Mouse (Mus musculus) retina, embryonic 14.5 days (tissue): ENCODE measurements around the gene Dennd5a.

Experiments
- DNase-seq: peaks from one replicate; pipeline ENCODE4 v3.0.0-alpha.2; 2015; ENCODE audit warnings: low spot score

Dennd5a gene

DNA sequence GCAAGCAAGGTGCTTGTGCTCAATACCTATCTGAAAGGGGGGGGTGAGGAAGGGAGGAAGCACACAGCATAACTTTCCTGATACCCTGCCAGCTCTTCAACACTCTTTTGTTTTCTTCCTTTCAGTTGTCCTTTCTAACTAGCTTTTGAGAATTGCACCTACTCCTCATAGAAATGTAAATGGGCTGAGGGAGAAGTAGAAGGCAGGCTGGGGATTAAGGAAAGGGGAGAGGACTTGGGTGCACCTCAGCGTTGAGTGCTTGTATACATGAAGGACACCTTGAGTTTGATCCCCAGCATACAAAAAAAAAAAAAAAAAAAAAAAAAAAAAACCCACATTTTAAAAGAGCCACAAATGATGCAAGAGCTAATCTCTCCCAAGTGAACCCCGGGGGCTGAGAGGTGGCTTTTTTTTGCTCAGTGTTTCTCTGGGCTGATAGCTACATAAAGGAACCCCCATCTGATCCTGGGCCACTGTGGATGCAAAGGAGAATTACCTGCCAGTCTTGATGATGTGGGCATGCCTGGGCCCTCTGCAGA lies 78.6 kb downstream of the Dennd5a start:
- DNase-seq, result no peak

DNA sequence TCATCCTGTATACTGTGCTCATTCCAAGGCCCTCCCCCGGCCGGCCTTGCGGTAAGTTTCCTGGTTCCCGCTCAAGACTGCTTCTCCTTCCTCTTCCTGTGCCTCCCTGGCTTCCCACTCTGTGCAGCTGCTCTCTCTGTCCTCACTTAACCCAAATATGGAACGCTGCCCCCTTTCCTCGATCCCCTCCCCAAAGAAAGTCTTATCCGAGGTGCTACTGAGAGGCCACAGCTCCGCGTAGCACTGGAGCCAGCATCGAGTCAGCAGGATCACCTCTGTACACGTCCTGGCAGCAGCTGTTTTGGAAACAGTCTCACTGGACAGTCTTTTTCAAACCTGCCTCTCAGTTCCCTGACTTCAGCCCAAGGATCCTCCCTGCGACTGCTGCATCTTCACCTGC lies 81.1 kb downstream of the Dennd5a start:
- no peak for DNase-seq

DNA sequence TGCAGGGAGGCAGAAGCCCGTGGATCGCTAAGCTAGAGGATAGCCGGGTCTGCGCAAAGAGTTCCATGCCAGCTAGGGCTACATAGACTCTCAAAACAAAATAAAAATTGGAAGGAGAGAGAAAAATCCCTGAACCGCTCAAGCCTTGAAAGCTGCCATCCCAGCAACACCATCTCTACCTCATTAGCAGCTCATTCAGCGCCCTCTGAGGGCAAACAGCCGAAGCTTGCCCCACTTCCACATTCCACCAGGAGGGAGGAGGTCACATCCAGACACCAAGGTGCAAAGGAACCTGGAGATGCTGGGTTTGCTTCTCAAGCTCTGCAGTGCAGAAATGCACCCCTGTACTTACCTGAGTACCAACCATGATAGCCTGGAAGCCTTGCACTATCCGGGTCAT lies 84.2 kb downstream of the Dennd5a start:
- DNase-seq, result no peak

DNA sequence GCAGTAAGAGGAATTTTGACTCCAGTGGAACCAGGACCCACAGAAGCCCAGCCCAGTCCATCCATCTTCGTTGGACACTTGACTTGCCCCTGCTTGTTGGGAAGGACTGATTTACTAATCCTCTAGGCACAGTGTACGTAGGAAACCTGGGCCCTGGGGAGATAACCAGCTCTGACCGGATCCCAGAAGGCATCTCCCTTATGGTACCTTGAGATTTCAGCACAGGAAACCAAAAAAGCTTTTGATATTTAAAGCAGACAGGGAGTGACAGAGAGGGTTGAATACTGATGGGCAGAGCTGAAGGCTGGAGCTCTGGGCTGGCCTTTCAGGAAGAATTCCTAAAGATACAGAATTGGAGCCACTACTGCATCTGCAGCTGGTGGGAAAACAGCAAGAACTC lies 84.7 kb downstream of the Dennd5a start:
- no peak for DNase-seq

DNA sequence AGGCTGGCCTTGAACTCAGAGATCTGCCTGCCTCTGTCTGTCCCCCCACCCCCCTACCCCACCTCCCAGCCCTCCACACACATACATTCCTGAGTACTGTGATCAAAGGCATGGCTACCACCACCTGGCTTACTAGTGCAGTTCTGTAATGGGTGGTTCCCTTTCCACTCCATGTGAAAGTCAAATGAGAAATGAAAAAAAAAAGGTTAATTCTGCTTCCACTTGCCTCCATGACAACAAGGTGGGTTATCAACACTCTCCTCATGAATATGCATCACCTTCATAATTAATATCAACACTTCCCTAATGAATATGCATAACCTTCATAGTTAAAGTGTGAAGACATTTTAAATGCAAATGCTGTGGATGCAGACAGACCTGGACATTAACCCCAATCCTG lies 85.2 kb downstream of the Dennd5a start:
- DNase-seq, result no peak

DNA sequence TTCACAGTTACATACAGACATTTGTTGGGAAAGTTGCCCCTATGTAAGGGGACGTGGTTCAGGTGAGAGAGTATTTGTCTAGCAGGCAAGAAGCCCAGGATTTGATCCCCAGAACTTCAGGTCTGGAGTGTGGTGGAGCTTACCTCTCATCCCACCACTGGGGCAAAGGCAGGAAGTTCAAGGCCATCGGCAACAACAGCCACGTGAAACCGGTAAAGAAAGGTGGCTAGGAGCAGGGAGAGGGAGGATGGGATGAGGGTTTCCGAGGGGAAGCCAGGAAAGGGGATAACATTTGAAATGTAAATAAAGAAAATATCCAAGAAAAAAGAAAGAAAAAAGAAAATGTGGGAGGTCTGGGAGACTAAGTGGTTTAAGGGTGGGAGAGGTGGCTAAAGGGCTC lies 87.1 kb downstream of the Dennd5a start:
- DNase-seq, result no peak

DNA sequence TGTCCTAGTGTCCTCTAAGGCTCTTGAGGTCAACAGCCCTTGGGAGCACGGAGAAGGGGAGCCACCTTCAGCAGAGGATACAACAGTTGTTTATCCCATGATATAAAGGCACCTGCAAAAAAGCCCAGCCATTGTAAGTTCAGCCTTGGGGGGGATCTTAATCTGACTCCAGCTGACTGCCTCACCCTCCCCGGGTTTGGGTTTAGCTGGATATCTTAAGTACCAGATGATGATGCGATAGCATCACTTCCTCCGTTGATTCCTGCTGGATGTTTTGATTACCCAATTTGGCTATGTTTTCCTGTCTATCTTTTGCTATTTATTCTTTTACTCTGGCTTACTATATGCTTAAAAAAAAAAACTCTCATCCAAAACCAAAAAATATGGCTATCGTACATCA lies 89.0 kb downstream of the Dennd5a start:
- no peak for DNase-seq

DNA sequence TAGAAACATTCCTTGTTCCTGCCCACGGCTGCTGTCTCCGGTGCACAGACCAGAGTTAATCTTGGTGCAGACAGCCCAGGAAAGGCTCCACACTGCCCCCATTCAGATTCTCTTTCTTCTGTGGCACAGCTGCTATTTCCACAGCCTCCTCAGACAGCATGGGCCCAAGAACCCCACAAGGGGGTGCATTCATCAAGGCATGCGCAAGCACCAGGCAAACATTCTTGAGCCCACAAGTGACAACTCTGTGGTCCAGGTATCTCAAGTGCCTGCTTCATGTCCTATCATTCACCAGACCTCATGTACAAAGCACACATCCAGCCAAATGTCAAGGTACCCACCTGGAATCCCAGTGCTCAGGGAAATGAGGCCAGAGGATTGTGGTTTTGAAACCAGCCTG lies 91.8 kb downstream of the Dennd5a start:
- peak; percentile 50 for DNase-seq

DNA sequence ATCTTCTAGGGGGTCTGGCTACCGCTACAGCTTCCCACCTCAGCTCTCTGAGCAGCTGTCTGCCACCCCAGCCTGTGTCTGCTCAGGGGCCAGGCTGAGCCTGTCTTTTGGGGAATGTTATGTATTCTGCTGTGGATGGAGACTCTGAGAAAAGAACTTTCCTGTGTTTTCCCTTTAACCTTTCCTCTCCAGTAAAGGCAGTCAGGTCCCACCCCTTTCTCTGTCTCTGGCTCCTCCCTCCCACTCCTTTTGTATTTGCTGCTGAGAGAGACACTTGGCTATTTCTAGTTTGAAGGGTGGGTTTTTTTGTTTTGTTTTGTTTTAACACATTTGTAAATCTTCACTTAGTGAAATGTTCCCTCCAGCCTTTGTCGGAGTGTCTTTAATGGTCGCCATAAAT lies 93.6 kb downstream of the Dennd5a start:
- no peak for DNase-seq

DNA sequence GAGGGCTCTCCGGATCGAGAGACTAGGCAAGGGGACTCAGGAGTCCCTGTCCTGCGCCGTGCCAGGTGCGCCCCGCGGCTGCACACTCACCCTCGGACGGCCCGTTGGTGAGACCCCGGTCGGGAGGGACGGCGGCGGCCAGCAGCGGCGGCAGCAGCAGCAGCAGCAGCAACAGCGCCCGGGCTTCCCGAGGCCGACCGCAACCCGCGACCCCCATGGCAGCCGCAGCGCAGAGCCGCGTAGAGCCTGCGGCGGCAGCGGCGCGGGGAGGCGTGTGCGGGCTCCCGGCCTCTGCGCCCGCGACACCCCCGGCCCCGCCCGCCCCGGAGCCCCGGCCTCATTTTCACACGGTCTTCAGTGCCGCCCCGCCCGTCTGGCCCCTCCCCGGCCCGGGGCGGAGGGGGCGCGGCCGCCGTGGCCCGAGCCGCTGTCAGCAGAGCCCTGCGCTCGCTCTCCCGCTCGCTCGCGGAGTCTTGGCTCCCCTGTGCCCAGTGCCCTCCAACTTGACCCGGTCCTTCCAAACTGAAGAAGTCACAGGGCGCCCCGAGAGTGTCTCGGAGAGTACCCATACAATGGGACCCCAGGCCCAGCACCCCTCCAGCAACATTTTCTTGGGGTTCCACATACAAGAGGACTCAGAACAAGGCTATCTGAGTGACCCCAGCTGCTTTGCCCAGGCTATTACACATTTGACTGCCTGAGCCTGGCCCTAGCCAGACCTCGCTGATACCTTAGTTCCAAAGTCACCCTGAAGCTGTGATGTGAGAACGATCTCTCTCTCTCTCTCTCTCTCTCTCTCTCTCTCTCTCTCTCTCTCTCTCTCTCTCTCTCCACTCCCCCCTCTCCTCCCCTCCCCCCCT lies 94.7 kb downstream of the Dennd5a start, which contains the start of gene Scube2:
Gene Scube2, minus strand, starts transcription at position 310 of the 860 bp plus-strand sequence.
- DNase-seq, result peak; percentile 68

DNA sequence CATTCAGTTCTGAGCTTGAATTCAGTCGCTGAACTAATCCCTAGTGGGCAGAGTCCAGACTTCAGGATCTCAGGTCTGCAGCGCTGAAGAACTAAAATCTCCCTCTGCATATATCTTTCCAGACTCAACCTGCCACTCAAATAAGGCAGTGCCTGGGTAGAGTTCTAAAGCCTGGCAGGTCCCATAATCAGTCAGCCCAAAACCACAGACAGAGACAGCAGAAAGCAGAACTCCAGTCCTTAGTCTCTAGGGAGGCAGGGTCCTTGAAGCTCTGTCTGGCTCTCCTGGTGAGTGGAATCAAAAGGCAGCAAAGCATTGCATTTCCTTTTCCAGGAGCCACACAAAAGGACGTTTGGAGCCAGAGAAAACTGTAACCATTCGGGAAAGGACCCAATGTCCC lies 96.7 kb downstream of the Dennd5a start:
- no peak for DNase-seq

DNA sequence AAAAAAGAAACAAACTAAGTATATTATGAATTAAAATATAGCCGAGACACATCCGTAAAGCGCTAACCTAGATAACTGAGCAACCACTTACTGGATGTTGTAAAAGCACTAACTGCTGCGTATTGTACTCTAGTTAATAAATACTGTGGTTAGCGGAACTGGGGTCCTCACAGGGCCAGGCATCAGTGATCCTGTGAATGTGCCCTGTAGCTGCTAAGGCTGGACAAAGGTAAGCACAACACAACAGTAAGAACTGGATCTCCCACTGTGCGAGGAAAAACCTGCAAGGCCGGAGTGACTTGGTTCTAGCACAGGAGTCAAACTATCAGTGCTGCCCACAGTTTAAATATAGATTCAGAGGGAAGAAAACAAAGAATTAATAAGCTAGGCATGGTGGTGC lies 100.1 kb downstream of the Dennd5a start:
- DNase-seq, result no peak

DNA sequence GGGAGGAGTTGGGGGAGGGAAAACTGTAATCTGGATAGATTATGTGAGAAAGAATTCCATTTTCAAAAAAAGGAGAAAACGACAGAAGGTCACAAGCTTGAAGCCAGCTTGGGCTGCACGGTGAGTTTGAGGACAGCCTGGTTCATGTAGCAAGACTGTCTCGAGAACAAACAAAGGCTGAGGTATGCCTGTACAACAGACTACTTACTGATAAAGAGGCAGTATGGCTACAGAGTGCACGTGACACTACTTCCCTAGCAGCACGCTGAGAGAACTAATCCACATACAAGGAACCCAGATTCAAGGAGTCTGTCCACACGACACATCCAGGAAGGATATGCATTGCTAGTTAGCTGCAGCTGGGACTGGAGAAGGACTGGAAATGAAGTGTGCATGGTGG lies 100.9 kb downstream of the Dennd5a start:
- no peak for DNase-seq

DNA sequence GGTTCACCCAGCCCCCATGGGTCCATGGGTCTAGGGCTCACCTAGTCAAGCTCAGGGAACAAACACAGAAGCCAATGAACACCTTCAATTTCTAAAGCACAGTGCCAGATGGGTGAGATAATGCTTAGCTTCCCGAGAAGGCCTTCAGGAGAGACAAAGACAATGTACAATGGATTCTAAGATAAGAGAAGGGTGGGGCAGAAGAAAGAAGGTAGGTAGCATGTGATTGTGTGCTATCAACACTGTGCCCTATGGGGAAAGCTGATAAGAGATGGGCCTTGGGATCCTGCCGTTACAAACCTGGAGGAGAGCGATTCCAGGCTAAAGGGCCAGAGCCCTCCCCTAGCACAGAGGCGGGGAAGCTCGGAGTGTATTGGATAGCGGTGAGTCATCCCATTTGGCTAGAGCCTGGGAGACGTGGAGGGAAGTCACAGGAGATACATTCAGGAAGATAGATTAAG lies 107.5 kb downstream of the Dennd5a start:
- DNase-seq, result no peak

DNA sequence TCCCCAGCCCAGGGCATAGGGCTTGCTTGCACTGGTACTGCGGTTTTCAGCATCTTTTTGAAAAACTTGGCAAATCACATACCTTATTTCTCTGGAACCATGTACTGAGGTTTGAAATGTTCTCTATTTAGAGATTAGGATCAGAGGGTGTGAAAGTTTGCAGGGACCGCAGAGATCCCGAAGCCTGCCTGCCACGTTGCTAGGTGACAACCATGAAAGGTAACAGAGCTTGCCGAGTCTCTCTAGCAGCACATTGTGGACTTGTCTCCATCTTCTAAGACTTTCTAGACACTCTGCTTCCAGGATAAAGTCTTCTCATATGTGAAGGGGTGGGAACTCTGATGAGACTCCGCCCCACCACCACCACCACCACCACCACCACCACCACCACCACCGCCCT lies 108.3 kb downstream of the Dennd5a start:
- no peak for DNase-seq

DNA sequence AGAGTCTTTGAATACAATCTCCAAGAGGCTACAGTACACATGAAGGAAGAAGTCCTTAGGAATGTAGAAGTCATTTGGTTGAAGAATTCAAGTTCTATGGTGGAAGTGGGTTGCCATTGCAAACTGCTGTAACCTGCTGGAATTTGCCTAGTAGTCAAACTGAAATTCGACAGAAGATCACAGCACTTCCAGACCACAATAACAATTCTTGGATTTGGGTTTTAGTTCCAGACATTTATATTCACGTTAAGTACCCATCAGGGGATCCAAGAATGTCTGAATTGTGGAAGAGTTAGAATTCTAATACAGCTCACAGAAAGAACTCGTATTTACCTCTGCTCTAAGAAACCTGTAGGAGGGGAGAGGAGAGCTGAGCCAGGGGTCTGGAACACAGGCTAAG lies 109.7 kb downstream of the Dennd5a start:
- peak; percentile 27 for DNase-seq

DNA sequence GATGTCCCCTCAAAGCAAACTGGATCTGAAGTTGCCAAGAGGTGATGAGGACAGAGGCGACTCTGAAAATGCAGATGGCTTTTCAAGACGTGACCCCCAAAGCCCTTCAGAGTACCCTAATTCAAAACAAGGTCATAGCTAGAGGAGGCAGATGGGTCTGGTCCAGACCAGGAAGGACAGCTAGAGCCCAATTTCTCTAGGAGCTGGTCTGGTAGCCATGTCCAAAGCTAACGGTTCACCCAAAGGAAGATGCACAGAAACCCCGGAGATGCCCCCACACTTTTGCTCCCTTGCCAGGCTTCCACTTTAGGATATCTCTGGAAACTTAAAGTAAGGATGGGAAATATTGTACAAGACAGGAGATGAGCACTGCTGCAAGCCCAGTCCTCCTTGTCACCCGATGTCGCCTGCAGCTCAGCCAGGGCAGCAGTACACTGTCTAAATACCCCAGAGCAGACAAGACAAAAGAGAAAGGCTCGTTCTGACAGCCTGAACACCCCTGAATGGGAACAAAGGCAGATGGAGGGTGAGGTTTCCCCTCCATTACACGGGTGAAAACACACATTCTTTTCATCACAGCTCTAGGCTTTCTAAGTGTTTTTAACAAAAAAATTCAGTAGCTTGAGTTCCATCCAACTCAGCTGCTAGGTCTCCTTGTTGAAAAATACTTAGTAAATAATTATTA lies 110.4 kb downstream of the Dennd5a start:
- DNase-seq, result peak; percentile 63

DNA sequence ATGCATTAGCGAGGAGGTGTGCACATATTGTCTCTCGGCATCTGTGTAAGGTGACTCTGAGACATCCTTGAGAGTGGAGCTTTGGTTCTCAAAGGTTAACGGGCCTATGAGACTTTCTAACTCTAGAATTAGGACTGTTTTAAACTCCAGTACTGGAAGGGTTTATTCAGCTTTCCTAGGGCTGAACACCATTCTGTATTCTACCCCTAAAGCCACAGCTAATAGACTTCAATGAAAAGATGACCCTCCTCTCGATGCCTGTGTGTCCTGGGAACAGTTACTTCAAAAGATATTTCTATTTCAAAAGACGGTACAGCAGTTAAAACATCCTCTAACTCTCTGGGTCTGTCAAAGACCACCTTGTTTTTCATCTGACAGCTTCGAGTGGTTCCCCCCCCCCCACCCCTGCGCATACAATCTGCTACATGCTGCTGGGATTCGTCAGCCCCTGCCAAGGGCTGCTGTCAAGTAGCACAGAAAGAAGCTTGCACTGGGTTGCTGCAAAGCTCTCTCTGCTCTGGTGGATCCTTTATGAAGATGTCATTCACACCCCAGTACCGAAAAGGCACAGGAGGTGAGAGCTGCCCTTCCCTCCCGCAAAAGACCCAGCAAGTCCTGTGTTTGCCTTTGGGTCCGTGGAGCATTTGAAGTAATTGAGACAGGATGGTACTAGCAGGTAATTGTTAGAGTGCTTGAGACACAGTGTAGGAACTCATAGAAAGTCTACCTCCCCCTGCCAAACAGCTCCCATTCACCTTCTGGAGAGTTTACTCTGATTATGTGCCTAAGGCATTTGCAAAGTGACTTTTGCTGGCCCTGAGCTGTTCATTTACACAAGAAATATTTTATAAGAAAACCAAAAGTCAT lies 111.2 kb downstream of the Dennd5a start:
- DNase-seq, result peak; percentile 27

DNA sequence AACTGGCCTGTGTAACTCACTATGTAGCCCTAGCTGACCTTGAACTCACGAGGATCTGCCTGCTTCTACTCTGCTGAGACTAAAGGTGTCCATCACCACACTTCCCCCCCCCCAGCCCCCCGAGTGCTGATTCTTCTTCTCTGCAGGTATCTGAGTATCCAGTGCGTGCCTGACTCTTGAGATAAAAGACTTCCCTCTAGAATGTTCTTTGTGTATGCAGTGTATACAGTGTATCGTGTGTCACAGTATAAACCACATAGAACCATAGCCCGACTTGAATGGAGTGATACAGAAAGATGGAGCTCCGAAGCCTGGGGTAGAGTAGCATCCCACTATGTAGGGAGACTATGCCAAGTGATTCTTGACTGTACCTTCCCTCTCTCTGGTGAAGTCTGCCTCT lies 116.2 kb downstream of the Dennd5a start:
- DNase-seq, result no peak
